Mouse (Mus musculus) right cerebral cortex, postnatal 4 days (tissue): Measurements from ENCODE around the gene Camkk2.

Experiments
- DNase-seq: peaks from one replicate; pipeline ENCODE4 v3.0.0-alpha.2; 2022

Camkk2 gene

GRCm38 (mm10) chr5:122733881-122734280, 45.3 kb downstream of the Camkk2 start:
- DNase-seq: no peak

DNA sequence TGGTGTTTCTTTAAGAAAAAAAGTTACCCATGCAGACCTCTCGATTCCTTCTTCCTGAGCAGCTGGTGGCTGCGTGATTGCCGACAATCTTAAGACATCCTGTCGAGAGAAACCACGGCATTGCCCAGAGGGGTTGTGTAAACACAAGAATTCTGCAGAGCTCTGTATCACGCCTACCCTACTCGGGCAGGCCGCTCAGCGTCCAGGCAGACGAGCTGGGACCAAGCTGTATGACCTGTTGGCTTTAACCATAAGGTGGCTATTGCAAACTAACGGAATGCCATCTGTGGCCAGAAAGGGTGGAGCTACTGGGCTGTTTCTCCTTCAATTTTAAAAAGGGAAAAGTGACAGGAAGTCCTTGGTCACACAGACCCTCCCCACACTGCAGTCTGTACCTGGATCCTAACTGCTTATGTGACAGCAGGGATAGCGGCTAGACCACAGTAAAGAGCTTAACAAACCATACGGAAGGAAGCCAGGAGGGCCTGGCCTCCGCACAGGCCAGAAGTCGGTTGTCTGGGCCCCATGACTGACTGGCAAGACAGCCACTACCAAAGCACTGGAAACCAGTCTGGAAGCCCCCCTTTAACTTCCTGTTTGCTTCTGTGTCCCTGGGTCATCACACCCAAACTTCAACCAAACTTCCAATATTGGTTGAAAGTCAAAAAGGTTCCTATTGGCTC, 47.1 kb downstream of the Camkk2 start:
- DNase-seq: no peak

DNA sequence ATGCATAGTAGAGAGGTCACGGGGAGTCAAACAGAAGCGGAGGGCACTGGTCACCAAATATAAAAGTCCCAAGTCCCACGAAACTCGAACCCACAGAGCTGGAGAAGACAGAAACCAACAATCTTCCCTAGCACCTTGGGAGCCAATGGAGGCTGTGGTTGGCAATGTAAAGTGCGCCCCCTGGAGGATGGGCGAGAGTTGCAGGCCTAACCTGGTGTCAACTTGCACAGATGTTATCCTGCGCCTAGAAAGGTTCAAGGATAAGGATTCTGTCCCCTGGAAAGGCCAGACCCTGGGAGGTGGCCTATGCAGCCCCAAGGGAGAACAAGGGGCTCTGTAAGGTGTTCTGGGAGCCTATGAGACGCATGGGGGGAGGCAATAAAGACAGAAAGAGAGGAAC, 47.9 kb downstream of the Camkk2 start:
- DNase-seq: peak; percentile 54

- no peak for DNase-seq
These were observed 48.4 kb downstream of the Camkk2 start for GRCm38 (mm10) chr5:122730776-122731175.

GRCm38 (mm10) chr5:122727096-122727495, 52.1 kb downstream of the Camkk2 start:
- DNase-seq: no peak

- no peak for DNase-seq
These were observed 52.6 kb downstream of the Camkk2 start for GRCm38 (mm10) chr5:122726595-122726994.

- peak; percentile 64 for DNase-seq
These were observed 53.1 kb downstream of the Camkk2 start for GRCm38 (mm10) chr5:122726068-122726467.

GRCm38 (mm10) chr5:122725453-122725852, 53.8 kb downstream of the Camkk2 start:
- no peak for DNase-seq

DNA sequence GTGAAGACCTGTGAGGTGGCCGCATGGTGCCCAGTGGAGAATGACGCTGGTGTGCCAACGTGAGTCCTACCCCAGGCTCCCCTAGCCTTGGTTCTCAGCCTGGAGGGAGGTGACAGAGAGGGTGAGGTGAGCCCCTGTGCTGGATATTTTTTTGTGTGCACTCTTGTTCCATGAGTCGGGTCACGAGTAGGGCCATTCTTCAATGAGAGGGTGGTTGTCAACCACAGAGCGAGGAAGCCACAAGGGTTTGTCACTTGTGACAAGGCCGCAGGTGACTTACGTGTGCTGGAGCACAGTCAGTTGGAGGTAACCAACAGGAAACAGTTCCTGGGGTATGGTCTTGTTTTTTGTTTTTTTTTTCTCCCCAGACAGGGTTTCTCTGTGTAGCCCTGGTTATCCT, 60.0 kb downstream of the Camkk2 start:
- DNase-seq: no peak

- no peak for DNase-seq
These were observed 60.8 kb downstream of the Camkk2 start for GRCm38 (mm10) chr5:122718400-122718799.

- no peak for DNase-seq
These were observed 62.4 kb downstream of the Camkk2 start for GRCm38 (mm10) chr5:122716793-122717192.

- DNase-seq: no peak
These were observed 63.5 kb downstream of the Camkk2 start for GRCm38 (mm10) chr5:122715723-122716122.

- DNase-seq: no peak
These were observed 70.4 kb downstream of the Camkk2 start for GRCm38 (mm10) chr5:122708819-122709218.

GRCm38 (mm10) chr5:122707276-122708181, 71.7 kb downstream of the Camkk2 start, which contains the start of gene P2rx4:
Gene P2rx4 (plus strand): TSS chr5:122707544.
- peak; percentile 80 for DNase-seq

DNA sequence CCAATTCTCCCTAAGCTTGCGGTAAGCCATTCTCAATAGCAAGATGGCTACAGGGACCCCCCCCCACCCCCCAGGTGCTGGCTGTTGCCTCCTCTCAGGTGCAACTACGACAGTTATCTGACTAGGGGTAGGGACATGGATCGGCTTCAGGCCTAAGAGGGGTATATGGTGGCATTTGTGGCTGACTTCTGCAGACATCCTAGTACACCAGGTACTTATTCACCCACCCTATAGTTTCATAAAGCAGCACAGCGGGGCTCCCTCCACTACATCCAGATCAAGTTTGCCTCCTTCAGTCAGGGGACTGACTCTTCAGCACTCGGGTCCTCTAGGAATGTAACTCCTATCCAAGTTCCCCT, 72.3 kb downstream of the Camkk2 start:
- no peak for DNase-seq

GRCm38 (mm10) chr5:122705174-122705573, 74.0 kb downstream of the Camkk2 start:
- DNase-seq: no peak

DNA sequence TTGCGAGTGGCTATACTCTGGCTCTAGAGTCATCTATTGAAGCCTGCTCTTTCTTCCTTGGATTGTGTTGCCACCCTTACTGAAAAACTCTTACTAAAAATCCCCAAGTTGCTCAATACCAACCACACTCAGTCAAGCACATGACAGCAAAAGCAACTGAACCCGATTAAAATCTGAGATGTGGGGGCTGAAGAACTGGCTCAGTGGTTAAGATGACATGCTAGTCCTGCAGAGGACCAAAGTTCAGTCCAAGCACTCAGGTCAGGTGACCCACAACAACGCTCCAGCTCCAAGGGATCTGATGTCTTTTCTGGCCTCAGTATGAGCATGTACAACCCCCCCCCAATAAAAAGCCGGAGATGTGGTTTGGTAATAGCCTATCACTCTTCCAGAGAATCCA, 74.6 kb downstream of the Camkk2 start:
- DNase-seq: no peak

DNA sequence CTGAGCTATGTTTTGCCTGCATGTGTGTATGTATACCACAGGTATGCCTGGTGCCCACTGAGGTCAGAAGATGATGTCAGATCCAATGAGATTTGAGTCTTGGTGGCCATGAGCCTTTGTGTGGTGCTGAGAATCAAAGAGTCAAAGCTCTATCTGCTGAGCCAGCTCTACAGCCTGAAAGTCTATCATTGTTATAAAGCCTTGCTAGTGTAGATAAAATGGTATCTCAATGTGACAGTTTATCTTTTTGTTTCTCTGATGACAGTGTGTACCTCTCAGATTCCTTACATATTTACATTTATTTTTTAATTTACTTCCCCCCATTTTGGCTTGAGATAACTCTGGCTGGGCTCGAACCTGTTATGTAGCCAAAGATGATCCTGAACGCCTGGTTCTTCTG, 75.6 kb downstream of the Camkk2 start:
- DNase-seq: no peak

GRCm38 (mm10) chr5:122702156-122702555, 77.1 kb downstream of the Camkk2 start:
- DNase-seq: no peak

DNA sequence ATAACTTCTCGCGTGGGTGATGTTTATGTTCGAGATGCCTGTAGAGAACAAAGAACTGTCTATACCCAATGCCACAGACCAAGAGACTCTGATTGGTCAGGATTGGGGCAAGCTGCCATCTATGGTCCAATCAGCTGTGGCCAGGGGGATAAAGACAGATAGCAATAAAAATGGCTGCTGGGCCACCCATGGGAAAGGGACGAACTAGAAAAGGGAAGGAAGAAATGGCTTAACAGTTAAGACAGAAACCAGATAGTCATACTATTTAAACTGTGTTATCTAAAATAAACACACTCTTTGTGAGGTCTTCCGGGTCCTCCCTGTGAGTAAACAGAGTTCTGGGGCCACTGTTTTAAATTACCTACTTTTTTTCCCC, 78.4 kb downstream of the Camkk2 start:
- DNase-seq: no peak

DNA sequence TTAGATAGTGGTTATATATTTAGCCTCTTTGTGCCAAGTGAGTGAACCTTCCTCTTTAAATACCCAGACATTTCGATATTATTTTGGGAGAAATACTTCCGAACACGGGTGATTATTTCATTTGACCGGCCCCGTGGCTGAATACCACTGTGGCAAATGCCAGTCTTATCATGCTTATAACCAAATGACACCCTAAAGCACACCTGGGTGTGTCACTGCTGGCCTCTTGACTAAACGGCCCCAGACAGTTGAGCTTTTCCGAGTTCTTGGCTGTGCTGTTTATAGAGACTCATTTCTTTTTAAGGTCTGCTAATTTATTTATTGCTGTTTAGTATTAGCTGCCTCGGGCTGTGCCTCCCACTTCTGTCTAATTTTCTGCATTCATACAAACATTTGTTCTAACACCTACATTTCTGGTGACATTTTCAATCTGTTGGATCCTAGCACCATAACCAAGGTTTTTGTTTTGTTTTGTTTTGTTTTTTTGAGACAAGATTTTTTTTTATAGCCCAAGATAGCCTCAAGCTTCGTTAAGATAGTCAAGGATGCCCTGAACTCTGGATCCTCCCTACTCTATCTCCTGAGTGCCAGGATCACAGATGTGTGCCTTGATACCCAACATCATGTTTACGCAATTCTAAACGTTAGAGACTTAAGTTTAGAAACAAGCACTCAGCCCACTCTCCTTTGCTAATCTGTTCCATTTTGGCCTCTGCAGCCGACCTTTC, 78.9 kb downstream of the Camkk2 start:
- no peak for DNase-seq

- no peak for DNase-seq
These were observed 80.5 kb downstream of the Camkk2 start for GRCm38 (mm10) chr5:122698701-122699060.

GRCm38 (mm10) chr5:122698041-122698700, 81.0 kb downstream of the Camkk2 start:
- no peak for DNase-seq
